Mouse (Mus musculus) frontal cortex, postnatal 14 days (tissue): ENCODE measurements around the gene Gli3.

Experiments
- DNase-seq, 2 experiments: peaks; one replicate each; pipeline ENCODE4 v3.0.0; 2022; ENCODE audit warnings: low spot score in 2 of 2

Gene Gli3

GRCm38 (mm10) chr13:15488065-15488464 lies 25.0 kb downstream of the Gli3 start:
- DNase-seq, result no peak

- no peak for DNase-seq
Observed at GRCm38 (mm10) chr13:15495820-15496219, 32.8 kb downstream of the Gli3 start.

DNA sequence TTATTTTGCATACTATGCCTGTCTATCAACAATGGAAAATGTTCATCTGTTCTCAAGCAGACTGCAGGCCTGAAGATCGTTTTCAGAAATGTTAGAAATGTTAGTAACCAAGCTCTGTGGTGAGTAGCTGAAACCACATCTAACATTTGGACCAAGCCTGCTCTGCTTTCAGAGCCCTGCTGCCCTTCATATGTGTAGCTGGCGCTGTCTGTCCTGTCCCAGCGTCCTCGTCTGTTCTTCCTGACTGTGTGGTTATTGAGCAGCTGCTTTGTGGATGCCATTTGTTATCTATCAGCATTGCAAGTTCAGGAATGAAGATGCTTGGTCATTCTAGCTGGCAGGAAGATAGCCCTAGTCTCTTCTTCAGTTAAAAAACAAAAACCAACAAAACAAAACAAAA lies 35.3 kb downstream of the Gli3 start:
- no peak for DNase-seq

GRCm38 (mm10) chr13:15510925-15511324 lies 47.9 kb downstream of the Gli3 start:
- DNase-seq, result no peak

DNA sequence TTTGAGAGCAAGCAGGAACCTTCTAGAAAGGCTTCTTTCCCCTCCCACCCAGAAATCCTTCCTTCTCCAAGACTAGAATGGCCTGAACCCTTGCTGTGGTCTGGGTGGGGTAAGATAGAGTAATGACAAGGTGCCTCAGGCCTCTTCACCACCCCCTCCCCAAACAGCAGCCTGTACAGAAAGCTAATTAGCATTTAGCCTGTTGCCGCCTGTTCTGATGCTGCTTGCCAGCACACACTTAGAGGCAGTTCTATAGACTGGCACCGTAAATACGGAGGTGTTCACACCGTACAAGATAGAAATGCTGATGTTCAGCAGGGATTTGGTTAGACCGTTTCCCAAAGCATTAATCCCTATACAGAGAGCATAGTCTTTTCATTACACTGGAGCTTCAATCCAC lies 50.1 kb downstream of the Gli3 start:
- DNase-seq, result no peak

DNA sequence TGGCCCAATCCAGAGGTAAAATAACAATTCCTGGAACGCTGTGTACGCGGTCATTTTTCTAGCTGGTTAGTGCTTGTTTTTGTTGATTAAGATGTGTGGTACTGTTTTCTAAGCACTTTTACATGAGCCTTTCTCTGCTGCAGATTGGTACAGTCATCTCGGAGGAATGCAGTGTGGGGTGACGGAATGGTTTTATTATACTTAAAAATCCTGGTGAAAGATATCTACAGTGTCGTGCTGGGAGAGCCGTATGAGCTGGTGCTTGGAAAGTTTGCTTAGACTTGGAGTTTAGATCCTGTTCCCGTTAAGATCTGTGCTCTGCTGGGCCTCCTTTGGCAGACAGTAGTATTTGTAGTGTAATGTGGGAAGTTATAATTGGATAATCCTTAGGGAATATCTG lies 51.0 kb downstream of the Gli3 start:
- no peak for DNase-seq

GRCm38 (mm10) chr13:15517048-15517760 lies 54.2 kb downstream of the Gli3 start:
- DNase-seq, result no peak

DNA sequence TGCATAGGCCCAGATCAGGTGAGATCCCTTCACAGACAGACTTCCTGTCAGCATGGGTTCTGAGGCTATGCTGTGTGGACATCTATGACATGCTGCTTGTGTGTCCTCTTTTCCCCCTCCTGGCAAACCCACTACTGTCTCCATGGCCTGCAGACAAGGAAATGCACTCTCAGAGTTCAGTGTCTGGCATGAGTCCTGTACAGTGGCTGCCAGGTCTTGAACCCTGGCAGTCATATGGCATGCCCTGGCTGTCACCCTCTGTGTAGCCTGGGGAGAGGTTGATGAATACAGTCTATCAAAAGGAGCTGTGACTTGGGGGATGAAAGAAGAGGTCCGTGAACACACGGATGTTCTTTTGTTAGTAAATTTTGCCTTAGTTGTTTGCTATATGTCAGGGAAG lies 57.3 kb downstream of the Gli3 start:
- no peak for DNase-seq

- no peak for DNase-seq
Observed at GRCm38 (mm10) chr13:15522153-15522552, 59.1 kb downstream of the Gli3 start.

- DNase-seq, result no peak
Observed at GRCm38 (mm10) chr13:15524208-15524607, 61.2 kb downstream of the Gli3 start.

DNA sequence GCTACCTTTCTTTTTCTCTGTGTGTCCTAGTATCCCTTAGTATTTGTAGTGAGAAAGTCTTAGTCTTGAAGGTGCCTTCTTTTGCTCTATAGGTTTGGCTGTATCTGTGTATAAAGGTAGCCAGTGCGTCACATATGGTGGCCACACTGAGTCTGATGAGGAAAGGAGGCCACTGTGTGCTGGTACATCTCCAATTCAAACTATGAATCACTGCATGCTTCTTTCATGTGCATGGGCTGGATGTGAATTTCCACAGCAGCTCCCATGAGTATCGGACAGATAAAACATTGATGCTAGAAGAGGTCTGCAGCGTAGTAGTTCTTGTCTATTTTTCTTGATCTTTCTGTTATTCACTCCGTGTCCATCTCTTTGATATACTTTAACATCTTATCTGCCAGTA lies 63.7 kb downstream of the Gli3 start:
- DNase-seq, result no peak

DNA sequence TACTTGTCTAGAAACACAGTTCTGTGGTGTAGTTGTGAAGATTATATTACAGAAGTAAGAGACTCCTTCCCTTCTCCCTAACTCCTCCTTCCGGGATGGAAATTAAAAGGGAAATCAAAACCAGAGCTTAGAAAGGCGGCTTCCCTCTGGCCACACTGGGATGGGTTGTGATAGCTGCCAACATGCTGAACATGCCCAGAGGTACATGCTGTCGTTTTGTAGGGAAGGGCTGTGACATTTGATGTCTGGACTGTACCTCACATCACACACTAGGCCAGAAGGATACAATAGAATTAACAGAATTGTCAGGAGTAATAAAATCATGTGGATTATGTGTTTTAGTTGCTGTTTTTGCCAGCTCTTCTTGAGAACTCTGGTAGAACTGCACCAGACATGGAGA lies 68.5 kb downstream of the Gli3 start:
- DNase-seq, result no peak

GRCm38 (mm10) chr13:15537206-15537605 lies 74.2 kb downstream of the Gli3 start:
- DNase-seq, result no peak

DNA sequence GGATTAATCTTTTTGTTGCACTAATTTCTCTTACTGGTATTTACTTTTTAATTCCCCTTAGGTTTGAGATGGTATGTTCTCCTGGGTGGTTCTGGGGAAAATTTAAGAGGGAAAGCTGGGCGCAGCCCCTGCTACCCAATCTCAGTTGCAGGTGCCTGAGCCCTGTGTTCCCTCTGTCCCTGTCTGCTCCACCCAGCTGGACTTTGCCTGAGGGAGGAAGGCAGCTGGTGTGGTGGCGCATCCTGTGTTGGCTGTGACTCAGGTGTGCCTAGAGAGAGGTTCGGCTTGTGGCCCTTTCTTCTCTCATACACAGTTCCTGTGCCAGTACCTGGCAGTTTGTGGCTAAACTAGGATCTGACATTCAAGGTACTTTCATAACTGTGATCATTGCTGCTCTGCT lies 74.6 kb downstream of the Gli3 start:
- DNase-seq, result no peak

GRCm38 (mm10) chr13:15538389-15538788 lies 75.4 kb downstream of the Gli3 start:
- DNase-seq, result no peak

- DNase-seq, result no peak
Observed at GRCm38 (mm10) chr13:15542053-15542452, 79.0 kb downstream of the Gli3 start.

DNA sequence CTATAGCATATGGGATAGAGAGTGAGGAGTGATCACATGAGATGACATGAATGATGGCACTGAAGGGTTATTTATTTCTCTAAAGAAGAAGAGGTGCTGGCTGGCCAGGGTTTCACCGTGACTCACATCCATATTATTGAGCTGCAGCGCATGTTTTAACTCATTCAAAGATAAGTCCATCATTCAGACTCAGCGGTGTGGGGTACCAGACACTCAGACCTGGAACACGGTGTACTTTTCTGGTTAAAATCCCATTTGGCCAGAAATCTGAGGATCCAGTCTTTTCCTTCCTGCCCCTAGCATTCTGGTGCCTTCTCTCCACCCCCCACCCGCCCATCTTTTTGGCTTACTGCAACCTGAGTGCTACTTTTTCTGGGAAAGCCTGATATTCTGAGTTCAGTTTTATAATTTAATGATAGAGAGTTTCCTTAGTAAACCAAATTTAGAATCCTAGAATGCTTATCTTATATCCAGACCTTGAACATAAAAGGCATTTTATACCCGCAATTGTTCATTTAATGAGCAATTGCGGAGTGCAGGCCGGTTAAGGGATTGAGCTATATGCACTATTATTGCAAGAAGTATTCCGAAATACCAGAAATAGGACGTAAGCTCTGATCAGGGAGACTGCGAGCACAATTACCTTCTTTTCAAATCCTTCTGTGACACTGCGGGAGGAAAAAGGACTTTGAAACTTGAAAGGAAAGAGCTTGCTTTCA lies 80.3 kb downstream of the Gli3 start:
- no peak for DNase-seq

DNA sequence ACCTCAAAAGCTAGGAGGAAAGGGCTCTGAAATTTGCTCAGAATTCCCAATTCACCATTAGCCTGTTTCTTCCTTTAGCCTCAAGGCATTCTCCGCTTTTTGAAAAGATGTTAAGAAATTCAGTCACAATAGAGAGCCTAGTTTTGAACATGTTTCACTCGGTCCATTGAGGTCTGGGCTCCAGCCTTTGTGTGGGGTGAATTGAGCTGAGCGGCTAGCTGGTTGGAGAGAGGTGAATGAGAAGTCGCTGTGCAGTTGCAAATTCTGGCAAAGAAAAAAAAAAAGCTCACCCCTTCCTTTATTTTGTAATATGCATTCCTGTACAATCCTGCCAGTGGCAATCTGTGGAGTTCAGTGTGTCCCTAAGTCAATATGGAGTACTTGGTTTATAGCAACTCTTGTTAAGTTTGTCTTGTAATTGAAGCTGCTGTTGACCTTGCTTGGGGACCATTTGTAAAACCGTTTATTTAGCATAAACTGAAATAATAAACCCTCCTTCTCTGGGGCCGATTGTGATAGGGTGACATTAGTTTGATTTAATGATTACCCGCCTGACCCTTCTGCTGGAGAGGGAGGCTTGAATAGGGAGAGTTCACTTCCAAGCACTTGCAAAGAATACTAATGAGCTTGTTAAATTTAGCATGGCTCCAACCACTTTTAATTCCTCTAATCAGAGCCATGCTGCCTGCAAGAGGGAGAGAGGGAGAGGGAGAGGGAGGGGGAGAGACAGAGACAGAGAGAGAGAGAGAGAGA lies 81.0 kb downstream of the Gli3 start:
- no peak for DNase-seq

- DNase-seq, result no peak
Observed at GRCm38 (mm10) chr13:15545346-15545896, 82.4 kb downstream of the Gli3 start.

DNA sequence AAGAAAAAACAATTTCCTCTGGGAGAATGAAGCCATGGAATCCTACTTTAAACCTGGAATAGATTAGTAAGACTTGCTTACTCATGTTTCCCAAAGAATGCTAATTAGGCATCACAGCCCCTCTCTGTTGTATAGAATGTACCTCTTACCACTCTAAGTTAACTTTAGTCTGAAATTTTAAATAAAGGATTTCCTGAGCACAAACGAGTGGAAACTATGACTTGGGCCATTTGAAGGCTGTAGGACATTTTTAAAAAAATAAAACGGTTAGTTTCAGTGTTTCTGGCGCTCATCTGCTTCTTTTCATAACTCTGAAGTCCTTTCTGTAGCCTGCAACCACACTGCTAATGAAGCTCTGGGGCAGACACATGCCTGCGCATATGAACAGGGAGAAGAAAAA lies 83.2 kb downstream of the Gli3 start:
- DNase-seq, result no peak

- no peak for DNase-seq
Observed at GRCm38 (mm10) chr13:15549466-15549865, 86.4 kb downstream of the Gli3 start.

GRCm38 (mm10) chr13:15550027-15550602 lies 87.1 kb downstream of the Gli3 start:
- no peak for DNase-seq
